Mouse (Mus musculus): Measurements from ENCODE around the gene Ap2a1.

Gene Ap2a1

DNA sequence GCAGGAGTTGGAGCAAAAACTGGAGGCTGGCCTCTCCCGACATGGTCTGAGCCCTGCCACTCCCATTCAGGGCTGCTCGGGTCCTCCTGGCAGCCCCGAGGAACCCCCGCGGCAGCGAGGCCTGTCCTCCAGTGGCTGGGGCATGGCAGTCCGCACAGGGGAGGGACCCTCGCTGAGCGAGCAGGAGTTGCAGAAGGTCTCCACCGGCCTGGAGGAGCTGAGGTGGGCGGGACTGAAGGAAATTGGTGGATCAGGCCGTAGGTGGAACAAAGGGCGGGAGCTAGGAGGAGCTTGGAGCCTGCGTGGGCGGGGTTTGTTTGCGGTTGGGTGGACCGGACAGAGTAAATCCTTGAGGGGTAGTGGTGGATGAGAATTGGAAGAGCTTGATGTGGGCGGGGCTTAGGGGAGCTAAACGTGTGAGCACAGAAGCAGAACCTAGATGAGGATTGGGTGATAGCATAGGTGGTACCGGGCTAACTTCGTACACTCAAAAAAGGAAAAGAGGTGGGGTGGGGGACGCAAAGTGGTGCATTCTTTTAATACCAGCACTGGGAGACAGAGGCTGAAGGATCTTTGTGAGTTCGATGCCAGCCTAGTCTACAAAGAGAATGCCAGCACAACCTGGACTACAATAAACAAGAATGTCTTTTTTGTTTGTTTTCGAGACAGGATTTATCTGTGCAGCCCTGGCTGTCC lies 23.5 kb upstream of the Ap2a1 start:
- peak; percentile 85 for DNase-seq (ENCODE audit: low spot score)

- peak; percentile 58 for DNase-seq (ENCODE audit: low spot score)
Observed at GRCm38 (mm10) chr7:44951960-44952359, 22.7 kb upstream of the Ap2a1 start.

GRCm38 (mm10) chr7:44949922-44950321 lies 20.6 kb upstream of the Ap2a1 start:
- DNase-seq (ENCODE audit: low spot score): no peak

DNA sequence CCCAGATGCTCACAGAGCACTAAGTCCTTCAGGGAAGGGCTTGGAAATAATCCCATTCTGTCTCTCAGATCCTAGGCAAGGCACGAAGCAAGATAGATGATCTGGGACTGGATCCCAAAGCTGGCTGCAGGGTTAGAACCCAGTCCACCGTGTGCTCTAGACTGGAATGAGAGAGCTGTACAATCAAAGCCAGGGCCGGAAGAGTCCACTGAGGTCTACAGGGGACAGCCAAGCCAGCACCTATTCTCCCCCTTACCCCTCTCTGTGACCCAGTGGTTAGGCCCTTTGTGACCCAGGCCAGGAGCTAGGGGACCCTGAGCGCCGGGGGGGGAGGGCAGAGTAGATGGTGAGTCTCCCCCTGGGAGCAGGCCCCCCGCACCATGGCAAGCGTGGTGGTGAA lies 13.6 kb upstream of the Ap2a1 start, which contains the start of gene Tsks:
Gene Tsks, plus strand, starts transcription at position 301 of the 400 bp plus-strand sequence.
- DNase-seq (ENCODE audit: low spot score): no peak

DNA sequence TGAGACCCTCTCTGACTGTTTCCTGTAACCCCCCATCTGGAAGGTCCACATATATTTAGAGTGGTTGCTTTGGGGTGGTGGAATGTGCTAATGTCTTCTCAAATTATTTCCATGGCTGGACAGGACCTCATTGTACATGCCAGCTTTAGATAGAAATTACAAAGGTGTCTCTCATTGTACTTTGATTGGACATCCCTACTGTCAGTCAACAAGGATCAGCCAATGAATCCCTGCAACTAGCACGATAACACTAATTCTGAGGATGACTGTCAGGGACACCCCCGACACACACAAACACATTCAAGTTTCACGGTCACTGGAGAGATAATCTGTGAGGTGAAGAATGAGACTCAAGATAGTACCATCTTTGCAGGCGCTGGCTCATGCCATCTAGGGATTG lies 9.4 kb upstream of the Ap2a1 start:
- DNase-seq (ENCODE audit: low spot score): no peak

DNA sequence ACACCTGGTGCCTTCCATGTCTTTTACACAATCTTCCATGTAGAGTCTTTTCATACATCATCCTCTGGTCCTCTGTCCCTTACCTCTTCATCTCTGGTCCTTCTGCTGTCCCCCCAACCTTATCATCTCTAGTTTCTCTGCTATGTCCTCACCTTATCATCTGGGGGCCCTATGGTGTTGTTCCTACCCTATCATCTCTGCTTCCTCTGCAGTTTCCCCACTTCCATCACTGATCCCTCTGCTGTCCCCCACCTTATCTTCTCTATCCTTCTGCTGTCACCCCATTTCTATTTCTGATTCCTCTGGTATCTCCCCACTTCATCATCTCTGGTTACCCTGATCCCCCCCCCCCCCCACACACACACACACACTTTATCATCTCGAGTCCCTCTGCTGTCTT lies 726 bp downstream of the Ap2a1 start:
- no peak for DNase-seq (ENCODE audit: low spot score)

- no peak for DNase-seq (ENCODE audit: low spot score)
Observed at GRCm38 (mm10) chr7:44925468-44925867, 3.8 kb downstream of the Ap2a1 start.

GRCm38 (mm10) chr7:44922530-44922929 lies 6.8 kb downstream of the Ap2a1 start:
- no peak for DNase-seq (ENCODE audit: low spot score)

DNA sequence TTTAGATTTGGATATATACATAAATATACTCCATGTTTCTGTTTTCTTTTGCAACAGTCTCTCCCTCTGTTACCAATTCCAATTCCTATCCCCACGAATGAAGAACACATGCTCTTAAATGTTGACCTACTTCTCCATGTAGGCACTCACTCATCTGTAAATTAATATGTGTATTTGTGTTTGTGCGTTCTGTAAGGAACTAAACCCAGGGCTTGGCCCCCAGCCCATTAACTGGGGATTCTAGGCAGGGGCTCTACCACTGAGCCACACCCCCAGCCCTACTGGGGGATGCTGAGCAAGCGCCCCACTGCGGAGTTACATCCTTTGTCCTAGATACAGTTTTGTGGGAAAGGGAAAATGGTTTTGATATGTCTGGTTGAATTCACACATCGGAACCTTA lies 10.2 kb downstream of the Ap2a1 start:
- DNase-seq (ENCODE audit: low spot score): no peak

- DNase-seq (ENCODE audit: low spot score): no peak
Observed at GRCm38 (mm10) chr7:44918219-44918618, 11.1 kb downstream of the Ap2a1 start.

DNA sequence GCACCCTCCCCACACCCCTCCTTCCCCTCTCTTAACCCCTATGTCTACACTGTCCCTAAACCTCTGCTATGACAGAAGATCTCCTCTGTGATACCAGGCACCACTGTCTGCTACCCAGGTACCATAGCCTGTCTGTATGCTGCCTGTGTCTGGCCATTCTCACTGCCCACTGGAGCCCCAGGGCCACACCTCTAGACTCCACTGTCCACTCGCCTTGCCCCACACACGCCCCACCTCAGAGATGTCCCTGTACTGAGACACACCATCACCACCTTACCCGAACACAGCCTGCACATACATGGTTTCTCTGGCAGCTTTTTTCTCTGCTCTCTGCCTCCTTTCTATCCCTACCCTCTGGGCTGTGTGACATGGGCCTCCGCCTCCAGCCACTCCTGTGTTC lies 12.4 kb downstream of the Ap2a1 start:
- no peak for DNase-seq (ENCODE audit: low spot score)

- no peak for DNase-seq (ENCODE audit: low spot score)
Observed at GRCm38 (mm10) chr7:44916191-44916590, 13.1 kb downstream of the Ap2a1 start.

DNA sequence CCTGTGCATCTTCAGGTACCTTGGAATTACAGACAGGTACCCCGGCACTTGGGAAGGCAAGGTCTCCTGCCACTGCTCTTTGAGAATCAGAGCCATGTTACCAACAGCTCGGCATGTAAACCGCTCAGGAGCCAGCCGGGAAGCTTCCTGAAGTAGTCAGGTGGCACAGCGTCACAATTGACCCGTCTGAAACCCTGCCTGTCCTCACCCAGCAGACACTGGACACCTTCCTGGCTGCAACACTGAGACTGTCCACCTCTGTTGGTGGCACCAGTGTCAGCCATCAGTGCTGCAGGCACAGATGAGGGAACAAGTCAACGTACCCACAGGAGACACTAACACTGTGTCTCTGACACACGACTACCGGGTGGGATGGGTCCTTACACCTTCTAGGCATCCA lies 14.0 kb downstream of the Ap2a1 start:
- DNase-seq (ENCODE audit: low spot score): no peak

- no peak for DNase-seq (ENCODE audit: low spot score)
Observed at GRCm38 (mm10) chr7:44914396-44914795, 14.9 kb downstream of the Ap2a1 start.

GRCm38 (mm10) chr7:44908706-44909476 lies 20.4 kb downstream of the Ap2a1 start:
- no peak for DNase-seq (ENCODE audit: low spot score)

GRCm38 (mm10) chr7:44905430-44905829 lies 23.9 kb downstream of the Ap2a1 start:
- DNase-seq (ENCODE audit: low spot score): no peak

DNA sequence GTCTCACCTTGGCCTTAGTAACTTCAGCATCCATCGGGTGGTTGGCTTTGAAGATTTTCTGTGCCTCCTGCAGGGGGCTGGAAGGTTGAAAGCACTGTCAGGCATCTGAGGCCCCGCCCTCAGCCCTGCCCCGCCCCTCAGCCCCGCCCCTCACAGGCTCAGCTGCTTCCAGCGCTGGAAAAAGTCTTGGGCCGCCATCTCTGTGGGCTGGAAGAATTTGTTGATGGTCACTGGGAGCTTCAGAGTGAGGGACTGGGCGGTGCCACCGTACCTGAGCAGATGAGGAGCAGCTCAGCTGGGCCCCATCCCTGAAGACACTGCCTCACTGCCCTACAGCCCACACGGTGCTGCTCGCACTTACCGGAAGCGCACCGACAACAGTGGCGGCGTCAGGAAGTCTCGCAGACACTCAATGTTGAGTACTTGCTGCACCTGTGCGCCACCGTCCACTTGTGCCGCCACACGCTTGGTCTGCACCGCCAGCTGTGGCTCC lies 28.0 kb downstream of the Ap2a1 start:
- DNase-seq (ENCODE audit: low spot score): no peak

GRCm38 (mm10) chr7:44900632-44901031 lies 28.7 kb downstream of the Ap2a1 start:
- DNase-seq (ENCODE audit: low spot score): no peak

GRCm38 (mm10) chr7:44898607-44899006 lies 30.7 kb downstream of the Ap2a1 start:
- no peak for DNase-seq (ENCODE audit: low spot score)

GRCm38 (mm10) chr7:44896499-44896898 lies 32.8 kb downstream of the Ap2a1 start:
- DNase-seq (ENCODE audit: low spot score): no peak

- DNase-seq (ENCODE audit: low spot score): peak; percentile 78
Observed at GRCm38 (mm10) chr7:44895593-44896434, 33.5 kb downstream of the Ap2a1 start, which contains the start of gene Fuz. Gene Fuz (plus strand): TSS chr7:44896079.

GRCm38 (mm10) chr7:44895206-44895592 lies 34.1 kb downstream of the Ap2a1 start:
- DNase-seq (ENCODE audit: low spot score): no peak

All from urinary bladder, postnatal 25 days (tissue).